Mouse (Mus musculus) heart, embryonic 11.5 days (tissue): Measurements from ENCODE around the gene Wbp1l. TPM values are rescaled to one million over a fixed set of nuclear protein-coding genes. Genes with fewer than 3 reads are reported as not detected.

Source experiments
- ATAC-seq: fragments of 200-750 bp; cut with Nextera tagmentation; replicated peaks from 2 replicates; pipeline ENCODE4 v1.8.0; 2017; ENCODE audit warnings: moderate library complexity; ENCODE audit not compliant: insufficient number of reproducible peaks, low FRiP score, low TSS enrichment
- H3K27ac ChIP-seq: fragments of 300-500 bp; sonication (generic); 2 replicates; pipeline ENCODE4 v1.5.1; 2014; ENCODE audit warnings: mild to moderate bottlenecking, low read depth, low read length
- H3K27me3 ChIP-seq: fragments of 300-500 bp; sonication (generic); 2 replicates; pipeline ENCODE4 v1.6.1; 2014; ENCODE audit warnings: mild to moderate bottlenecking, low read length, mixed read lengths; ENCODE audit not compliant: control insufficient read depth, insufficient read depth
- H3K36me3 ChIP-seq: fragments of 300-500 bp; sonication (generic); 2 replicates; pipeline ENCODE4 v1.6.1; 2014; ENCODE audit warnings: mild to moderate bottlenecking, low read length, moderate library complexity, mixed read lengths; ENCODE audit not compliant: control insufficient read depth, insufficient read depth
- H3K4me1 ChIP-seq: fragments of 300-500 bp; sonication (generic); 2 replicates; pipeline ENCODE4 v1.6.1; 2014; ENCODE audit warnings: low read length; ENCODE audit not compliant: control insufficient read depth, insufficient read depth
- H3K4me2 ChIP-seq: fragments of 300-500 bp; sonication (generic); 2 replicates; pipeline ENCODE4 v1.6.1; 2014; ENCODE audit warnings: mild to moderate bottlenecking, moderate library complexity
- H3K4me3 ChIP-seq: fragments of 300-500 bp; sonication (generic); 2 replicates; pipeline ENCODE4 v1.5.1; 2014; ENCODE audit warnings: low read depth, low read length
- H3K9ac ChIP-seq: fragments of 300-500 bp; sonication (generic); 2 replicates; pipeline ENCODE4 v1.6.1; 2014; ENCODE audit warnings: mild to moderate bottlenecking, low read depth, low read length, moderate library complexity
- H3K9me3 ChIP-seq: fragments of 300-500 bp; sonication (generic); replicated peaks from 2 replicates; pipeline ENCODE4 v1.6.1; 2016; ENCODE audit warnings: low read length; ENCODE audit not compliant: control insufficient read depth
- WGBS: fragments of 180-500 bp; shearing (Covaris S2); extraction: QIAGEN DNeasy Blood & Tissue Kit; methylation state at CpG from one replicate; pipeline ENCODE4 v1.1.7; 2014; ENCODE audit not compliant: insufficient replicate concordance; 5-methylcytosine and 5-hydroxymethylcytosine counted together
- polyA plus RNA-seq: library from polyadenylated mRNA; unstranded; fragments of >200 nt; fragmentation: Nextera tagmentation; extraction: Ambion mirVana; gene quantifications from 2 replicates; pipeline ENCODE4 v1.2.1, GENCODE M21; 2014

Wbp1l gene
- polyA plus RNA-seq, 1 experiment from 2014 or later: 41.5 TPM

- ATAC-seq: no peak
- Histone ChIP-seq H3K4me1 (peaks cover 14% of the 10 kb centered on the region; the same call in 1 of the 2 replicates), H3K27me3 (no peaks in the 10 kb centered on the region), H3K27ac (no peak overlapping the region), H3K36me3 (no peaks in the 10 kb centered on the region), H3K4me3 (no peak overlapping the region), H3K9ac (no peak overlapping the region), H3K4me2 (no peak overlapping the region), H3K9me3 (no peaks in the 10 kb centered on the region)
- WGBS: 48% methylated on average over 12 of the region's 12 CpGs
These were observed 81.0 kb downstream of the Wbp1l start for GRCm38 (mm10) chr19:46679720-46680383.

GRCm38 (mm10) chr19:46689460-46690372 is 90.8 kb downstream of the Wbp1l start, which contains the start of gene Borcs7:
TSS of gene Borcs7 (plus strand) at chr19:46689906.
- 3% methylated on average over 44 of the region's 44 CpGs for WGBS
- Histone ChIP-seq H3K9ac (peak within 1 kb of the TSS; percentile 94), H3K4me2 (peak within 1 kb of the TSS; percentile 74), H3K4me1 (0 out of 2 replicates have a peak, but pooled peaks cover 7% of the 10 kb centered on the region), H3K27ac (peak within 1 kb of the TSS; percentile 68; the same call in 1 of the 2 replicates), H3K36me3 (no peaks in the 10 kb centered on the region), H3K4me3 (peak within 1 kb of the TSS; percentile 78), H3K27me3 (no peaks in the 10 kb centered on the region), H3K9me3 (no peaks in the 10 kb centered on the region)
- ATAC-seq: peak; percentile 85

- 71% methylated on average over 11 of the region's 11 CpGs for WGBS
- Histone ChIP-seq H3K9ac (peak overlapping the region; percentile 94), H3K9me3 (no peaks in the 10 kb centered on the region), H3K27me3 (no peaks in the 10 kb centered on the region), H3K4me3 (peak overlapping the region; percentile 78), H3K27ac (peak overlapping the region; percentile 68; the same call in 1 of the 2 replicates), H3K4me1 (0 out of 2 replicates have a peak, but pooled peaks cover 7% of the 10 kb centered on the region), H3K36me3 (0 out of 2 replicates have a peak, but pooled peaks cover 2% of the 10 kb centered on the region), H3K4me2 (peak overlapping the region; percentile 74)
- no peak for ATAC-seq
These were observed 91.5 kb downstream of the Wbp1l start for GRCm38 (mm10) chr19:46690387-46690786.

- H3K4me2 ChIP-seq: no peak overlapping the region
- no peak overlapping the region for H3K27ac ChIP-seq
- H3K9me3 ChIP-seq: no peaks in the 10 kb centered on the region
- 0 out of 2 replicates have a peak, but pooled peaks cover 7% of the 10 kb centered on the region for H3K4me1 ChIP-seq
- no peak overlapping the region for H3K9ac ChIP-seq
- WGBS: 83% methylated on average over 2 of the region's 2 CpGs
- 0 out of 2 replicates have a peak, but pooled peaks cover 2% of the 10 kb centered on the region for H3K36me3 ChIP-seq
- H3K27me3 ChIP-seq: no peaks in the 10 kb centered on the region
- no peak for ATAC-seq
- no peak overlapping the region for H3K4me3 ChIP-seq
These were observed 92.2 kb downstream of the Wbp1l start for GRCm38 (mm10) chr19:46691078-46691477.

- Histone ChIP-seq H3K9ac (no peak overlapping the region), H3K4me2 (no peak overlapping the region), H3K4me1 (0 out of 2 replicates have a peak, but pooled peaks cover 7% of the 10 kb centered on the region), H3K27me3 (no peaks in the 10 kb centered on the region), H3K27ac (no peak overlapping the region), H3K4me3 (no peak overlapping the region), H3K9me3 (no peaks in the 10 kb centered on the region), H3K36me3 (0 out of 2 replicates have a peak, but pooled peaks cover 2% of the 10 kb centered on the region)
- 88% methylated on average over 4 of the region's 4 CpGs for WGBS
- ATAC-seq: no peak
These were observed 94.3 kb downstream of the Wbp1l start for GRCm38 (mm10) chr19:46693146-46693545.

GRCm38 (mm10) chr19:46696482-46696881 is 97.6 kb downstream of the Wbp1l start:
- no peak overlapping the region for H3K4me3 ChIP-seq
- no peak overlapping the region for H3K4me2 ChIP-seq
- no peaks in the 10 kb centered on the region for H3K4me1 ChIP-seq
- H3K27me3 ChIP-seq: no peaks in the 10 kb centered on the region
- H3K9me3 ChIP-seq: no peaks in the 10 kb centered on the region
- 89% methylated on average over 8 of the region's 8 CpGs for WGBS
- H3K9ac ChIP-seq: no peak overlapping the region
- peaks cover 2% of the 10 kb centered on the region; the same call in 1 of the 2 replicates for H3K36me3 ChIP-seq
- no peak overlapping the region for H3K27ac ChIP-seq
- no peak for ATAC-seq

- no peak overlapping the region for H3K27ac ChIP-seq
- no peak overlapping the region for H3K4me3 ChIP-seq
- H3K27me3 ChIP-seq: no peaks in the 10 kb centered on the region
- no peak overlapping the region for H3K4me2 ChIP-seq
- H3K4me1 ChIP-seq: no peaks in the 10 kb centered on the region
- H3K9ac ChIP-seq: no peak overlapping the region
- H3K9me3 ChIP-seq: no peaks in the 10 kb centered on the region
- peaks cover 2% of the 10 kb centered on the region; the same call in 1 of the 2 replicates for H3K36me3 ChIP-seq
- no peak for ATAC-seq
- 85% methylated on average over 7 of the region's 7 CpGs for WGBS
These were observed 98.1 kb downstream of the Wbp1l start for GRCm38 (mm10) chr19:46696943-46697342.

GRCm38 (mm10) chr19:46697840-46698517 is 99.1 kb downstream of the Wbp1l start:
- Histone ChIP-seq H3K4me1 (no peaks in the 10 kb centered on the region), H3K9me3 (no peaks in the 10 kb centered on the region), H3K4me3 (no peak overlapping the region), H3K27ac (no peak overlapping the region), H3K27me3 (no peaks in the 10 kb centered on the region), H3K36me3 (peaks cover 2% of the 10 kb centered on the region; the same call in 1 of the 2 replicates), H3K4me2 (no peak overlapping the region), H3K9ac (no peak overlapping the region)
- 56% methylated on average over 19 of the region's 19 CpGs for WGBS
- no peak for ATAC-seq
